Mouse (Mus musculus): ENCODE measurements around the gene Ppbp.
A peak's percentile ranks its signal among the peaks of the same experiment; 100 is the strongest.

Gene Ppbp

GRCm38 (mm10) chr5:90768218-90768617, at the start of gene Ppbp:
TSS of gene Ppbp (plus strand) at chr5:90768518.
- ATAC-seq (ENCODE audit: insufficient number of reproducible peaks, low FRiP score, low TSS enrichment), result no peak

- ATAC-seq (ENCODE audit: insufficient number of reproducible peaks, low FRiP score, low TSS enrichment), result no peak
These were observed 45.7 kb upstream of the Ppbp start for GRCm38 (mm10) chr5:90722656-90723055.

GRCm38 (mm10) chr5:90728254-90728653, 40.1 kb upstream of the Ppbp start:
- ATAC-seq (ENCODE audit: insufficient number of reproducible peaks, low FRiP score, low TSS enrichment), result no peak

GRCm38 (mm10) chr5:90731480-90731879, 36.8 kb upstream of the Ppbp start:
- peak; percentile 94 for ATAC-seq (ENCODE audit: insufficient number of reproducible peaks, low FRiP score, low TSS enrichment)

GRCm38 (mm10) chr5:90742029-90742428, 26.3 kb upstream of the Ppbp start:
- ATAC-seq (ENCODE audit: insufficient number of reproducible peaks, low FRiP score, low TSS enrichment), result no peak

GRCm38 (mm10) chr5:90753934-90754333, 14.4 kb upstream of the Ppbp start:
- ATAC-seq (ENCODE audit: insufficient number of reproducible peaks, low FRiP score, low TSS enrichment), result no peak

- ATAC-seq (ENCODE audit: insufficient number of reproducible peaks, low FRiP score, low TSS enrichment), result no peak
These were observed 10.2 kb upstream of the Ppbp start for GRCm38 (mm10) chr5:90758020-90758605.

- ATAC-seq (ENCODE audit: insufficient number of reproducible peaks, low FRiP score, low TSS enrichment), result no peak
These were observed 8.9 kb upstream of the Ppbp start, which contains the start of gene Cxcl5 for GRCm38 (mm10) chr5:90759077-90760065. TSS of gene Cxcl5 (plus strand) at chr5:90759360.

- ATAC-seq (ENCODE audit: insufficient number of reproducible peaks, low FRiP score, low TSS enrichment), result no peak
These were observed 8.0 kb upstream of the Ppbp start for GRCm38 (mm10) chr5:90760303-90760702.

GRCm38 (mm10) chr5:90760844-90761243, 7.5 kb upstream of the Ppbp start:
- no peak for ATAC-seq (ENCODE audit: insufficient number of reproducible peaks, low FRiP score, low TSS enrichment)

- ATAC-seq (ENCODE audit: insufficient number of reproducible peaks, low FRiP score, low TSS enrichment), result no peak
These were observed 6.5 kb upstream of the Ppbp start for GRCm38 (mm10) chr5:90761834-90762233.

- no peak for ATAC-seq (ENCODE audit: insufficient number of reproducible peaks, low FRiP score, low TSS enrichment)
These were observed 4.2 kb upstream of the Ppbp start for GRCm38 (mm10) chr5:90763912-90764665.

GRCm38 (mm10) chr5:90765821-90766606, 2.3 kb upstream of the Ppbp start:
- ATAC-seq (ENCODE audit: insufficient number of reproducible peaks, low FRiP score, low TSS enrichment), result no peak

GRCm38 (mm10) chr5:90771369-90771768, 3.1 kb downstream of the Ppbp start:
- ATAC-seq (ENCODE audit: insufficient number of reproducible peaks, low FRiP score, low TSS enrichment), result no peak

- ATAC-seq (ENCODE audit: insufficient number of reproducible peaks, low FRiP score, low TSS enrichment), result no peak
These were observed 3.7 kb downstream of the Ppbp start, which contains the start of gene Pf4 for GRCm38 (mm10) chr5:90771880-90772653. TSS of gene Pf4 (plus strand) at chr5:90772435.

- no peak for ATAC-seq (ENCODE audit: insufficient number of reproducible peaks, low FRiP score, low TSS enrichment)
These were observed 7.2 kb downstream of the Ppbp start for GRCm38 (mm10) chr5:90775562-90775961.

GRCm38 (mm10) chr5:90777621-90778020, 9.3 kb downstream of the Ppbp start:
- no peak for ATAC-seq (ENCODE audit: insufficient number of reproducible peaks, low FRiP score, low TSS enrichment)

- no peak for ATAC-seq (ENCODE audit: insufficient number of reproducible peaks, low FRiP score, low TSS enrichment)
These were observed 10.5 kb downstream of the Ppbp start for GRCm38 (mm10) chr5:90778856-90779255.

GRCm38 (mm10) chr5:90783697-90784096, 15.4 kb downstream of the Ppbp start:
- ATAC-seq (ENCODE audit: insufficient number of reproducible peaks, low FRiP score, low TSS enrichment), result no peak

Measured in cerebellum, adult (tissue).